Mouse (Mus musculus): ENCODE results near the gene Arpc5.

DNA sequence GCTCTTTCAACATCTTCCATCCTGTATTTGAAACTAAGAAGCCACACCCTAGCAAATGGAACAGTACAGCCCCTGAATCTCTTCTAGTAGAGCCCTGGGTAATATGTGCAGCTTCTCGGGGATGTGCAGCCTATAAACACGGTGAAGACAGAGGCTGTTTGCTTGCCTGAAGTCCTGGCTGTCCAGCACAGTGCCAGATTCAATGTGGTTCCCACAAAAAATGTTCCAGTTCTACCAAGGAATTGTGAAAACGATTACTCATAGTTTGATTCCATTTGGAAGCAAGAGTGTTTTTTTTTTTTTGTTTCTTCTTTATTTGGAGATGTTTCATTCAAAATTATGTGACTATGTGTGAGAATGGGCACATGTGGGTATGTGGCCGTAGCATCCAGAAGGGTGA is 55.4 kb downstream of the Arpc5 start:
- TF ChIP-seq CTCF (IDR thresholded peaks at IDR 0.05; ENCODE audit: borderline replicate concordance, insufficient read depth, low read length) (no peak), POLR2A (IDR thresholded peaks at IDR 0.05; ENCODE audit: low read depth, low read length) (no peak)
